8 mouse cellular contexts compared by ENCODE assay signal in the genomic region with DNA sequence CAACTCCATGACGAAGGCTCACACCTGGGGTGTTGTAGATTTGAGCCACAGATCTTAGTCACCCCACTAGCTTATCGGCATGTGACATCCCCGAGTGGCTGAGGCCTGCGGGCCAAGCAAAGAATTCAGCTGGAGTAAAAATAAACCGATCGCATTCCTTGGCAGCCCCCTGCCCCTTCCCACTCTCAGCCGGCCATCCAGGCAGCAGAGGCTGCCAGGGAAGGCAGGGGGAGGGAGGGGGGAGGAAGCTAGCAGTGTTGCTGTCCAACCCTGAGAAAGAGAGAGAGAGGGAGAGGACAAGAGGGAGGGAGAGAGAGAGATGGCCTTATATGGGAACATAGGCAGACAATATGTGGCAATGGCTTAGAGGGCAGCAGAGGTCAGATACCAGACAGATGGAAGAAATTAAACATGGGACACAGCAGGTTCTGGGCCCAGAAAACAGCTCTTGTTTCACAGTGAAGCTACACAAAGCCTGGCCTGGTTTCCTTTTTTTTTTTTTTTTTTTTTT. TPM values are rescaled to one million over a fixed set of nuclear protein-coding genes. Genes with fewer than 3 reads are reported as not detected.
A peak's percentile ranks its signal among the peaks of the same experiment; 100 is the strongest.
DNase-seq lines count a peak whose midpoint lies in the region; ATAC-seq and TF ChIP-seq lines count a peak whose summit lies in the region.

No protein-coding gene starts in this region.

- H3K27me3 ChIP-seq in spleen, adult 2 months (ENCODE audit: control insufficient read depth, insufficient read depth, low read length): no peaks in the 10 kb centered on the region
- no peaks in the 10 kb centered on the region for H3K27me3 ChIP-seq in forebrain, postnatal 0 days (ENCODE audit: insufficient read depth, low read length)
- no peaks in the 10 kb centered on the region for H3K27me3 ChIP-seq in limb, embryonic 15.5 days

- H3K9ac ChIP-seq in forebrain, postnatal 0 days: no peak overlapping the region
- H3K9ac ChIP-seq in limb, embryonic 15.5 days: 0 out of 2 replicates have a peak overlapping the region, but pooled peaks have one; percentile 4

- no peak for DNase-seq in spleen, adult 2 months (ENCODE audit: low read depth in 1 of 2, low spot score in 2 of 2)
- DNase-seq in spleen, adult 12 weeks (ENCODE audit: low spot score): no peak
- DNase-seq in forebrain, postnatal 0 days: peak; percentile 31
- DNase-seq in heart, postnatal 4 days: peak; percentile 87
- peak; percentile 39 for DNase-seq in retina, embryonic 14.5 days (ENCODE audit: low spot score)
- DNase-seq in layer of hippocampus, adult 8-10 months (ENCODE audit: low spot score in 2 of 2): no peak
- DNase-seq in MN1 (ENCODE audit: low spot score): no peak

- ATAC-seq in forebrain, postnatal 0 days: peak; percentile 53
- ATAC-seq in limb, embryonic 15.5 days (ENCODE audit: insufficient number of reproducible peaks, low FRiP score, low TSS enrichment, low read depth): peak; percentile 90

- H3K4me1 ChIP-seq in spleen, adult 2 months (ENCODE audit: control insufficient read depth, insufficient read depth, insufficient read length): no peaks in the 10 kb centered on the region
- H3K4me1 ChIP-seq in forebrain, postnatal 0 days (ENCODE audit: insufficient read depth): no peaks in the 10 kb centered on the region
- peaks cover 13% of the 10 kb centered on the region for H3K4me1 ChIP-seq in limb, embryonic 15.5 days

- H3K9me3 ChIP-seq in forebrain, postnatal 0 days (ENCODE audit: low read length): no peaks in the 10 kb centered on the region
- no peaks in the 10 kb centered on the region for H3K9me3 ChIP-seq in limb, embryonic 15.5 days

- H3K4me2 ChIP-seq in forebrain, postnatal 0 days (ENCODE audit: low read depth): no peak overlapping the region
- no peak overlapping the region for H3K4me2 ChIP-seq in limb, embryonic 15.5 days

- WGBS in spleen, adult 2 months: 85% methylated on average over 7 of the region's 7 CpGs
- 26% methylated on average over 7 of the region's 7 CpGs for WGBS in forebrain, postnatal 0 days
- WGBS in limb, embryonic 15.5 days: 12% methylated on average over 7 of the region's 7 CpGs

- no peak overlapping the region for H3K4me3 ChIP-seq in spleen, adult 2 months (ENCODE audit: extremely low read depth, insufficient read depth, insufficient read length)
- no peak overlapping the region for H3K4me3 ChIP-seq in forebrain, postnatal 0 days (ENCODE audit: low read depth, low read length)
- H3K4me3 ChIP-seq in limb, embryonic 15.5 days: no peak overlapping the region

- no peak for TF ChIP-seq POLR2A in spleen, adult 2 months (IDR thresholded peaks at IDR 0.05; ENCODE audit: low read depth, low read length)

- H3K36me3 ChIP-seq in spleen, adult 2 months (ENCODE audit: control insufficient read depth, insufficient read depth, low read length): no peaks in the 10 kb centered on the region
- no peaks in the 10 kb centered on the region for H3K36me3 ChIP-seq in forebrain, postnatal 0 days (ENCODE audit: insufficient read depth)
- H3K36me3 ChIP-seq in limb, embryonic 15.5 days: no peaks in the 10 kb centered on the region

- H3K27ac ChIP-seq in spleen, adult 2 months (ENCODE audit: insufficient read depth, low read length): peak overlapping the region; percentile 17; the same call in 1 of the 2 replicates
- H3K27ac ChIP-seq in forebrain, postnatal 0 days (ENCODE audit: low read depth, low read length): no peak overlapping the region
- peak overlapping the region; percentile 67 for H3K27ac ChIP-seq in limb, embryonic 15.5 days

- no peak for TF ChIP-seq CTCF in spleen, adult 2 months (IDR thresholded peaks at IDR 0.05; ENCODE audit: extremely low read depth, insufficient read depth, insufficient read length, insufficient replicate concordance)
- TF ChIP-seq CTCF in forebrain, postnatal 0 days (IDR thresholded peaks at IDR 0.05; ENCODE audit: low read depth): no peak

RNA-seq across cellular contexts. Expression of gene Ift81, which starts 7.1 kb away (rescaled TPM):
- polyA plus RNA-seq in spleen, adult 2 months (2012; rRNA removed): 0.22 and 0.34 TPM in 2 replicates
- total RNA-seq in forebrain, postnatal 0 days (2014; rRNA removed): 46.0 and 48.1 TPM in 2 replicates
- 62.9 and 67.0 TPM in 2 replicates for polyA plus RNA-seq in forebrain, postnatal 0 days (2015; fragmentation: Nextera tagmentation; extraction: Ambion mirVana)
- 10 to 100 TPM; 37.2 to 45.3 TPM for total RNA-seq in heart, postnatal 4 days (2021)
- polyA plus RNA-seq in limb, embryonic 15.5 days (2015; fragmentation: Nextera tagmentation; extraction: Ambion mirVana): 35.6 and 36.0 TPM in 2 replicates
- total RNA-seq in layer of hippocampus, adult 8-10 months (2022): 10 to 100 TPM; 40.2 to 59.2 (median 48.5) TPM

RNA-seq across cellular contexts. Expression of gene P2rx7, which starts 22.3 kb away (rescaled TPM):
- 27.7 and 34.5 TPM in 2 replicates for polyA plus RNA-seq in spleen, adult 2 months (2012; rRNA removed)
- 6.0 and 7.2 TPM in 2 replicates for total RNA-seq in forebrain, postnatal 0 days (2014; rRNA removed)
- 1.9 and 2.7 TPM in 2 replicates for polyA plus RNA-seq in forebrain, postnatal 0 days (2015; fragmentation: Nextera tagmentation; extraction: Ambion mirVana)
- 1 to 10 TPM; 3.1 to 3.5 TPM for total RNA-seq in heart, postnatal 4 days (2021)
- 2.2 and 2.3 TPM in 2 replicates for polyA plus RNA-seq in limb, embryonic 15.5 days (2015; fragmentation: Nextera tagmentation; extraction: Ambion mirVana)
- 10 to 100 TPM; 10.3 to 16.4 (median 13.1) TPM for total RNA-seq in layer of hippocampus, adult 8-10 months (2022)

Comparison
In these comparisons a context has a peak if more than half of its experiments do, and no peak if none do; other contexts are left out.
1. DNase-seq: peak in forebrain, postnatal 0 days (single experiment), heart, postnatal 4 days (single experiment) and retina, embryonic 14.5 days (single experiment); none in spleen, adult 2 months (0 of 2), spleen, adult 12 weeks (single experiment), layer of hippocampus, adult 8-10 months (0 of 2) and MN1 (single experiment).